Mouse (Mus musculus) liver (tissue): ENCODE data around the gene Mettl23.
"Not testable (repeated sequence)": the region's sequence is repeated elsewhere in the genome, so short reads cannot be mapped to it uniquely, and the experiment has no call there.

Source experiments
- DNase-seq: peaks from one replicate; pipeline ENCODE4 v3.0.0-alpha.2; 2020; ENCODE audit warnings: mixed read lengths

Gene Mettl23

GRCm38 (mm10) chr11:116884061-116884460 lies 41.0 kb downstream of the Mettl23 start:
- DNase-seq = no peak

- peak; percentile 73 for DNase-seq
Measured at GRCm38 (mm10) chr11:116885275-116886151, 42.4 kb downstream of the Mettl23 start.

GRCm38 (mm10) chr11:116887136-116887535 lies 44.1 kb downstream of the Mettl23 start:
- DNase-seq = no peak

- DNase-seq = no peak
Measured at GRCm38 (mm10) chr11:116893532-116894442, 50.7 kb downstream of the Mettl23 start.

GRCm38 (mm10) chr11:116895402-116895801 lies 52.3 kb downstream of the Mettl23 start:
- no peak for DNase-seq

- DNase-seq = no peak
Measured at GRCm38 (mm10) chr11:116899247-116899646, 56.2 kb downstream of the Mettl23 start.

GRCm38 (mm10) chr11:116902588-116902987 lies 59.5 kb downstream of the Mettl23 start:
- not testable (repeated sequence) for DNase-seq
